Mouse (Mus musculus) MEL (cell line): Measurements from ENCODE around the gene Brsk1. TPM values are rescaled to one million over a fixed set of nuclear protein-coding genes. Genes with fewer than 3 reads are reported as not detected.

Experiments
- DNase-seq: peaks from one replicate; pipeline ENCODE4 v3.0.0; 2011; ENCODE audit warnings: low read depth, low spot score
- H3K27ac ChIP-seq: 2 replicates; pipeline ENCODE4 v1.5.1; 2012; ENCODE audit warnings: low read depth, mild to moderate bottlenecking, control low read depth, low read length, moderate library complexity; ENCODE audit not compliant: control insufficient read depth
- H3K27me3 ChIP-seq, 2 experiments: fragments of 150-350 bp in 1 of 2; sonication (generic) in 1 of 2; 2 replicates each; pipeline ENCODE4 v1.6.1; 2012; ENCODE audit warnings: low read length in 2 of 2, mild to moderate bottlenecking in 2 of 2, improper control_type of control experiment in 1 of 2, moderate library complexity in 1 of 2; ENCODE audit not compliant: insufficient read depth in 2 of 2, control insufficient read depth in 1 of 2
- H3K36me3 ChIP-seq, 2 experiments: 2 replicates each; pipeline ENCODE4 v1.6.1; 2012 to 2014; ENCODE audit warnings: low read length in 2 of 2, improper control_type of control experiment in 1 of 2, inconsistent platforms in 1 of 2, mild to moderate bottlenecking in 1 of 2; ENCODE audit not compliant: insufficient read depth in 2 of 2, control insufficient read depth in 1 of 2
- H3K4me1 ChIP-seq, 2 experiments: fragments of 150-350 bp in 1 of 2; sonication (generic) in 1 of 2; 2 replicates each; pipeline ENCODE4 v1.6.1; 2012; ENCODE audit warnings: low read length in 2 of 2, improper control_type of control experiment in 1 of 2, mild to moderate bottlenecking in 1 of 2; ENCODE audit not compliant: insufficient read depth in 2 of 2, control insufficient read depth in 1 of 2
- H3K4me3 ChIP-seq, 2 experiments: fragments of 150-350 bp in 1 of 2; sonication (generic) in 1 of 2; 2 replicates each; pipeline ENCODE4 v1.5.1; 2012; ENCODE audit warnings: low read depth in 2 of 2, low read length in 2 of 2, mild to moderate bottlenecking in 2 of 2, moderate library complexity in 2 of 2, control low read depth in 1 of 2, improper control_type of control experiment in 1 of 2; ENCODE audit not compliant: control insufficient read depth in 1 of 2, insufficient read depth in 1 of 2
- H3K79me2 ChIP-seq: 2 replicates; pipeline ENCODE4 v1.6.1; 2012; ENCODE audit warnings: mild to moderate bottlenecking, low read length, moderate library complexity; ENCODE audit not compliant: control insufficient read depth, poor library complexity, insufficient read depth
- H3K9ac ChIP-seq: 2 replicates; pipeline ENCODE4 v1.6.1; 2012; ENCODE audit warnings: low read depth, mild to moderate bottlenecking, control low read depth, low read length, moderate library complexity; ENCODE audit not compliant: control insufficient read depth, poor library complexity, severe bottlenecking
- H3K9me3 ChIP-seq: fragments of 150-350 bp; sonication (generic); replicated peaks from 2 replicates; pipeline ENCODE4 v1.6.1; 2012; ENCODE audit warnings: mild to moderate bottlenecking, low read length, improper control_type of control experiment, moderate library complexity; ENCODE audit not compliant: insufficient read depth
- CHD1 ChIP-seq: IDR thresholded peaks from 2 replicates; pipeline ENCODE4 v1.6.1; 2012; ENCODE audit warnings: low read depth, mild to moderate bottlenecking, inconsistent platforms, low read length, improper control_type of control experiment
- CHD2 ChIP-seq: IDR thresholded peaks from 2 replicates; pipeline ENCODE4 v1.6.1; 2011; ENCODE audit warnings: low read length, improper control_type of control experiment
- E2F4 ChIP-seq: IDR thresholded peaks from 2 replicates; pipeline ENCODE4 v1.6.1; 2011; ENCODE audit warnings: low read depth, low read length, improper control_type of control experiment, borderline replicate concordance
- ELF1 ChIP-seq: IDR thresholded peaks from 2 replicates; pipeline ENCODE4 v1.6.1; 2014; ENCODE audit warnings: low read depth, mild to moderate bottlenecking, inconsistent platforms, low read length, improper control_type of control experiment, moderate library complexity
- EP300 ChIP-seq, 2 experiments: IDR thresholded peaks; 2 replicates each; pipeline ENCODE4 v1.6.1; 2011; ENCODE audit warnings: improper control_type of control experiment in 2 of 2, low read length in 2 of 2, low read depth in 1 of 2, mild to moderate bottlenecking in 1 of 2
- ETS1 ChIP-seq: IDR thresholded peaks from 2 replicates; pipeline ENCODE4 v1.6.1; 2012; ENCODE audit warnings: low read depth, mild to moderate bottlenecking, inconsistent platforms, low read length, improper control_type of control experiment, moderate library complexity
- GATA1 ChIP-seq: IDR thresholded peaks from 2 replicates; pipeline ENCODE4 v1.6.1; 2011; ENCODE audit warnings: low read depth, low read length, improper control_type of control experiment
- HCFC1 ChIP-seq: IDR thresholded peaks from 2 replicates; pipeline ENCODE4 v1.6.1; 2012; ENCODE audit warnings: low read depth, mild to moderate bottlenecking, inconsistent platforms, low read length, improper control_type of control experiment, moderate library complexity
- MAFK ChIP-seq: IDR thresholded peaks from 2 replicates; pipeline ENCODE4 v1.6.1; 2011; ENCODE audit warnings: low read depth, mild to moderate bottlenecking, low read length, improper control_type of control experiment, borderline replicate concordance
- MAZ ChIP-seq: IDR thresholded peaks from 2 replicates; pipeline ENCODE4 v1.6.1; 2012; ENCODE audit warnings: low read depth, mild to moderate bottlenecking, inconsistent platforms, low read length, improper control_type of control experiment
- MXI1 ChIP-seq: IDR thresholded peaks from 2 replicates; pipeline ENCODE4 v1.6.1; 2011; ENCODE audit warnings: mild to moderate bottlenecking, low read depth, low read length, improper control_type of control experiment
- MYB ChIP-seq: IDR thresholded peaks from 2 replicates; pipeline ENCODE4 v1.6.1; 2011; ENCODE audit warnings: mild to moderate bottlenecking, low read depth, low read length, improper control_type of control experiment
- NELFE ChIP-seq: IDR thresholded peaks from 2 replicates; pipeline ENCODE4 v1.6.1; 2011; ENCODE audit warnings: low read depth, low read length, improper control_type of control experiment
- NRF1 ChIP-seq: IDR thresholded peaks from 2 replicates; pipeline ENCODE4 v1.6.1; 2014; ENCODE audit warnings: low read depth, mild to moderate bottlenecking, inconsistent platforms, low read length, improper control_type of control experiment, moderate library complexity; ENCODE audit not compliant: poor library complexity, insufficient read depth, severe bottlenecking
- POLR2A ChIP-seq, 2 experiments: IDR thresholded peaks; 2 replicates each; pipeline ENCODE4 v1.6.1; 2011 to 2012; ENCODE audit warnings: low read length in 2 of 2, mild to moderate bottlenecking in 2 of 2, control low read depth in 1 of 2, improper control_type of control experiment in 1 of 2, low read depth in 1 of 2, moderate library complexity in 1 of 2; ENCODE audit not compliant: control insufficient read depth in 1 of 2, insufficient read depth in 1 of 2, poor library complexity in 1 of 2
- POLR2AphosphoS2 ChIP-seq: IDR thresholded peaks from 2 replicates; pipeline ENCODE4 v1.6.1; 2011; ENCODE audit warnings: low read length, improper control_type of control experiment
- RAD21 ChIP-seq: IDR thresholded peaks from 2 replicates; pipeline ENCODE4 v1.6.1; 2011; ENCODE audit warnings: mild to moderate bottlenecking, low read depth, low read length, improper control_type of control experiment
- TAL1 ChIP-seq: IDR thresholded peaks from 2 replicates; pipeline ENCODE4 v1.6.1; 2012; ENCODE audit warnings: mild to moderate bottlenecking, inconsistent platforms, low read length, moderate library complexity, mixed read lengths
- TBP ChIP-seq: IDR thresholded peaks from 2 replicates; pipeline ENCODE4 v1.8.0; 2011; ENCODE audit warnings: low read depth, low read length, improper control_type of control experiment
- TCF12 ChIP-seq: IDR thresholded peaks from 2 replicates; pipeline ENCODE4 v1.6.1; 2014; ENCODE audit warnings: low read depth, mild to moderate bottlenecking, inconsistent platforms, low read length, improper control_type of control experiment, moderate library complexity
- USF1 ChIP-seq: IDR thresholded peaks from 2 replicates; pipeline ENCODE4 v1.6.1; 2014; ENCODE audit warnings: low read depth, mild to moderate bottlenecking, inconsistent platforms, low read length, improper control_type of control experiment, moderate library complexity
- USF2 ChIP-seq, 2 experiments: IDR thresholded peaks; 2 replicates each; pipeline ENCODE4 v1.6.1; 2011 to 2012; ENCODE audit warnings: improper control_type of control experiment in 2 of 2, low read length in 2 of 2, borderline replicate concordance in 1 of 2, inconsistent platforms in 1 of 2, low read depth in 1 of 2, mild to moderate bottlenecking in 1 of 2; ENCODE audit not compliant: insufficient read depth in 1 of 2
- ZC3H11A ChIP-seq: IDR thresholded peaks from 2 replicates; pipeline ENCODE4 v1.6.1; 2012; ENCODE audit warnings: low read depth, mild to moderate bottlenecking, inconsistent platforms, low read length, improper control_type of control experiment
- ZKSCAN1 ChIP-seq: IDR thresholded peaks from 2 replicates; pipeline ENCODE4 v1.6.1; 2012; ENCODE audit warnings: low read depth, mild to moderate bottlenecking, inconsistent platforms, low read length, improper control_type of control experiment, moderate library complexity
- ZMIZ1 ChIP-seq: IDR thresholded peaks from 2 replicates; pipeline ENCODE4 v1.6.1; 2012; ENCODE audit warnings: low read depth, mild to moderate bottlenecking, inconsistent platforms, low read length, improper control_type of control experiment, moderate library complexity
- ZNF384 ChIP-seq: IDR thresholded peaks from 2 replicates; pipeline ENCODE4 v1.6.1; 2012; ENCODE audit warnings: low read depth, mild to moderate bottlenecking, inconsistent platforms, low read length, improper control_type of control experiment
- polyA plus RNA-seq, 2 experiments: library from polyadenylated mRNA; stranded (reverse) in 1 of 2; unstranded in 1 of 2; fragments of >175 nt in 1 of 2; fragments of >200 nt in 1 of 2; gene quantifications; 2 replicates each; pipeline versions ENCODE4 v1.2.1 to v1.2.4; 2012; ENCODE audit warnings: low replicate concordance in 2 of 2, low read depth in 1 of 2; ENCODE audit not compliant: insufficient read length in 2 of 2, insufficient read depth in 1 of 2, missing spikeins in 1 of 2
- total RNA-seq: library from RNA; depleted of rRNA; stranded (reverse); fragments of 300-350 nt; gene quantifications from 2 replicates; pipeline ENCODE4 v1.2.3, GENCODE M21; 2012

Gene Brsk1
- total and polyA plus RNA-seq, 3 experiments, result 0.06 TPM; not detected in 2

DNA sequence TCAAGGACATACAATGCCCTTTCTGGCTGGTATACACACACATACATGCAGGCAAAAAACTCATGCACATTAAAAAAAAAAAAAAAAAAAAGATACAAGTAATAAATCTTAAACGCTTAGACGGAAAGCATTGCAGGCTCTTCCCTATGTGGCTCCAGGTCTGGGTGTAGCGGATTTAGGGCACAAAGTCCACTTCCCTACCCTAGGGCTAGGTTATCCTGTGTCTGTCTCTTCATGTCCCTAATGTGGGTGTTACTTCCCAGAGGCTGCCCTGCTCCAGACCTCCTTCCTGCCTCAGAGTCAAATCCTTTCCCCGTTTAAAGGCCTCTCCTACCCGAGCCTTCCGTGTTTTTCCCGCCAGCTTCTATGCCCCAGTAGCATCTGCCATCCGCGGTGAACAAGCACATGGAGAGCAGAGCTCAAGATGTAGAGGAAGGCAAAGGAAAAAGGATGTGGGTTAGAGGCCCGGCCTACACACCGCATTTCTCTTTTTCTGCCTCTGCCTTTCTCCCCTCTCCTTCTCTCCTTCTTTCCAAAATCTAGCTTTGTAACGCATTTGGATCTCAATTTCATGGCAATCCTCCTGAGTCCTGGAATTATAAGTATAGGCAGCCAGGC is 16.2 kb upstream of the Brsk1 start:
- TF ChIP-seq RAD21, result no peak
- TF ChIP-seq POLR2AphosphoS2, result no peak
- no peak for TF ChIP-seq MAFK
- TF ChIP-seq NELFE, result no peak
- no peak for TF ChIP-seq ZC3H11A
- TF ChIP-seq CHD1, result no peak
- TF ChIP-seq ZNF384, result no peak
- no peak for TF ChIP-seq CHD2
- TF ChIP-seq ZKSCAN1, result no peak
- no peak for TF ChIP-seq EP300 (IDR thresholded peaks at IDR 0.05; ENCODE audit: low read depth in 1 of 2, low read length in 2 of 2)
- Histone ChIP-seq H3K4me3 (no peak overlapping the region), H3K9ac (no peak overlapping the region), H3K27me3 (no peaks in the 10 kb centered on the region), H3K27ac (no peak overlapping the region), H3K9me3 (no peaks in the 10 kb centered on the region), H3K36me3 (peaks cover 7 to 15% of the 10 kb centered on the region in 2 experiments), H3K4me1 (peaks cover 12 to 16% of the 10 kb centered on the region in 2 experiments), H3K79me2 (no peaks in the 10 kb centered on the region)
- DNase-seq, result no peak

DNA sequence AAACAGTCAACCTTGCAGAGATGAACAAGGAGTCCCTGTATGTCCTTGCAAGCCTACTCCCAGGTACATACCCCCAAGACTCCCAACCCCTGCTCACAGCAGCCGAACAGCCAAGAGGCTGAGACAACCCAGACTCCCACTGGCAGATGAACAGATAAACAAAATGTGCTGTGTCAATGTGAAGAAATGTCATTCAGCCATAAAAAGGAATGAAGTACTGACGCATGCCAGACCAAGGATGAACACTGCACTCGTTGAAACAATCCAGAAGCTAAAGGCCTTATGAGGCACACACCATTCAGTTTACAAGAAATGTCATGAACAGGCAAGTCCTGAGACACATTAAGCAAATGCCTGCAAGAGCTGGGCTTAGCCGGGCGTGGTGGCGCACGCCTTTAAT is 15.2 kb upstream of the Brsk1 start:
- no peak overlapping the region for H3K4me3 ChIP-seq
- H3K27ac ChIP-seq, result no peak overlapping the region
- H3K4me1 ChIP-seq, result peaks cover 10 to 13% of the 10 kb centered on the region in 2 experiments
- TF ChIP-seq ETS1 (no peak), TAL1 (no peak), HCFC1 (no peak), GATA1 (no peak), USF1 (no peak), E2F4 (no peak), TBP (no peak), POLR2A (IDR thresholded peaks at IDR 0.05; ENCODE audit: control insufficient read depth in 1 of 2, insufficient read depth in 1 of 2, low read depth in 1 of 2, low read length in 2 of 2, poor library complexity in 1 of 2) (no peak), TCF12 (no peak), MAFK (no peak), USF2 (IDR thresholded peaks at IDR 0.05; ENCODE audit: borderline replicate concordance in 1 of 2, insufficient read depth in 1 of 2, low read depth in 1 of 2, low read length in 2 of 2) (no peak), MXI1 (no peak), MYB (no peak), NRF1 (no peak), RAD21 (no peak), ZMIZ1 (no peak), ELF1 (no peak), MAZ (no peak), POLR2AphosphoS2 (no peak)
- H3K9me3 ChIP-seq, result no peaks in the 10 kb centered on the region
- DNase-seq, result no peak
- H3K9ac ChIP-seq, result no peak overlapping the region
- H3K36me3 ChIP-seq, result peaks cover 5 to 12% of the 10 kb centered on the region in 2 experiments
- no peaks in the 10 kb centered on the region for H3K27me3 ChIP-seq
- no peaks in the 10 kb centered on the region for H3K79me2 ChIP-seq
